Mouse (Mus musculus) layer of hippocampus, postnatal 10 days (tissue): ENCODE measurements at regions not wholly inside any gene's neighbourhood (a gene's known extent, or its start where the extent isn't known, plus 50 kb on each side); places are given as distances from the start of the nearest gene placed in this dataset.

Source experiments
- DNase-seq, 2 experiments: peaks; one replicate each; pipeline ENCODE4 v3.0.0; 2021; ENCODE audit warnings: low spot score in 2 of 2

GRCm38 (mm10) chr11:84578805-84579541 is 53.6 kb upstream of the Lhx1 start:
- DNase-seq: no peak
